Mouse (Mus musculus) forelimb bud, embryonic 11.5 days (tissue): ENCODE measurements around the gene Fgfrl1.
"Not testable (repeated sequence)": the region's sequence is repeated elsewhere in the genome, so short reads cannot be mapped to it uniquely, and the experiment has no call there.

ENCODE experiments used
- DNase-seq: peaks from one replicate; pipeline ENCODE4 v3.0.0-alpha.2; 2012; ENCODE audit warnings: low read depth, low spot score

Fgfrl1 gene

GRCm38 (mm10) chr5:108750328-108751210 lies 58.4 kb downstream of the Fgfrl1 start:
- DNase-seq = no peak

- not testable (repeated sequence) for DNase-seq
Measured at GRCm38 (mm10) chr5:108751258-108751657, 59.1 kb downstream of the Fgfrl1 start.
